Mouse (Mus musculus): ENCODE results near the gene Rilpl1. TPM values are rescaled to one million over a fixed set of nuclear protein-coding genes. Genes with fewer than 3 reads are reported as not detected.

The Rilpl1 gene
- polyA plus RNA-seq, 1 experiment from 2014 or later, result 2.4 TPM

- Histone ChIP-seq H3K36me3 (replicated peaks; ENCODE audit: insufficient read depth, low read length) (no peaks in the 10 kb centered on the region), H3K27ac (ENCODE audit: low read depth) (peak overlapping the region; percentile 68), H3K9ac (replicated peaks) (peak overlapping the region; percentile 65), H3K9me3 (ENCODE audit: low read length) (no peaks in the 10 kb centered on the region), H3K4me2 (ENCODE audit: low read depth, low read length) (peak overlapping the region; percentile 83), H3K4me3 (ENCODE audit: low read depth, low read length) (peak overlapping the region; percentile 70), H3K27me3 (ENCODE audit: insufficient read depth, low read length) (peaks cover 30% of the 10 kb centered on the region), H3K4me1 (ENCODE audit: insufficient read depth) (peaks cover 23% of the 10 kb centered on the region)
- no peak for ATAC-seq
- 18% methylated on average over 14 of the region's 14 CpGs for WGBS (ENCODE audit: insufficient replicate concordance)
- TF ChIP-seq EP300 (IDR thresholded peaks at IDR 0.05; ENCODE audit: low read depth) (no peak), CTCF (IDR thresholded peaks at IDR 0.05; ENCODE audit: low read depth) (no peak)
- no peak for DNase-seq
These were observed 366 bp upstream of the Rilpl1 start for GRCm38 (mm10) chr5:124531583-124531930.

- Histone ChIP-seq H3K4me3 (ENCODE audit: low read depth, low read length) (peak overlapping the region; percentile 70; the same call in 1 of the 2 replicates), H3K27ac (ENCODE audit: low read depth) (peak overlapping the region; percentile 16; the same call in 1 of the 2 replicates), H3K4me1 (ENCODE audit: insufficient read depth) (peaks cover 22% of the 10 kb centered on the region), H3K27me3 (ENCODE audit: insufficient read depth, low read length) (peaks cover 30% of the 10 kb centered on the region), H3K4me2 (ENCODE audit: low read depth, low read length) (peak overlapping the region; percentile 83), H3K9me3 (ENCODE audit: low read length) (no peaks in the 10 kb centered on the region), H3K36me3 (replicated peaks; ENCODE audit: insufficient read depth, low read length) (no peaks in the 10 kb centered on the region), H3K9ac (replicated peaks) (no peak overlapping the region)
- ATAC-seq (no peak), DNase-seq (no peak)
- WGBS (ENCODE audit: insufficient replicate concordance), result 26% methylated on average over 8 of the region's 8 CpGs
- no peak for TF ChIP-seq CTCF (IDR thresholded peaks at IDR 0.05; ENCODE audit: low read depth)
- TF ChIP-seq EP300 (IDR thresholded peaks at IDR 0.05; ENCODE audit: low read depth), result no peak
These were observed 1.5 kb downstream of the Rilpl1 start for GRCm38 (mm10) chr5:124529697-124530096.

GRCm38 (mm10) chr5:124529191-124529651 is 2.0 kb downstream of the Rilpl1 start:
- no peak overlapping the region; the same call in 1 of the 2 replicates for H3K9ac ChIP-seq (replicated peaks)
- peaks cover 30% of the 10 kb centered on the region for H3K27me3 ChIP-seq (ENCODE audit: insufficient read depth, low read length)
- H3K4me2 ChIP-seq (ENCODE audit: low read depth, low read length), result peak overlapping the region; percentile 38
- 43% methylated on average over 8 of the region's 8 CpGs for WGBS (ENCODE audit: insufficient replicate concordance)
- H3K36me3 ChIP-seq (replicated peaks; ENCODE audit: insufficient read depth, low read length), result no peaks in the 10 kb centered on the region
- no peak overlapping the region for H3K4me3 ChIP-seq (ENCODE audit: low read depth, low read length)
- peaks cover 22% of the 10 kb centered on the region for H3K4me1 ChIP-seq (ENCODE audit: insufficient read depth)
- no peak for TF ChIP-seq CTCF (IDR thresholded peaks at IDR 0.05; ENCODE audit: low read depth)
- TF ChIP-seq EP300 (IDR thresholded peaks at IDR 0.05; ENCODE audit: low read depth), result no peak
- DNase-seq, result no peak
- ATAC-seq, result no peak
- H3K9me3 ChIP-seq (ENCODE audit: low read length), result no peaks in the 10 kb centered on the region
- peak overlapping the region; percentile 16; the same call in 1 of the 2 replicates for H3K27ac ChIP-seq (ENCODE audit: low read depth)

- Histone ChIP-seq H3K9me3 (ENCODE audit: low read length) (no peaks in the 10 kb centered on the region), H3K27ac (ENCODE audit: low read depth) (peak overlapping the region; percentile 16; the same call in 1 of the 2 replicates), H3K4me3 (ENCODE audit: low read depth, low read length) (no peak overlapping the region), H3K36me3 (replicated peaks; ENCODE audit: insufficient read depth, low read length) (no peaks in the 10 kb centered on the region), H3K4me2 (ENCODE audit: low read depth, low read length) (peak overlapping the region; percentile 38), H3K27me3 (ENCODE audit: insufficient read depth, low read length) (peaks cover 30% of the 10 kb centered on the region), H3K4me1 (ENCODE audit: insufficient read depth) (peaks cover 22% of the 10 kb centered on the region), H3K9ac (replicated peaks) (no peak overlapping the region; the same call in 1 of the 2 replicates)
- no peak for DNase-seq
- TF ChIP-seq EP300 (IDR thresholded peaks at IDR 0.05; ENCODE audit: low read depth), result no peak
- no peak for TF ChIP-seq CTCF (IDR thresholded peaks at IDR 0.05; ENCODE audit: low read depth)
- no peak for ATAC-seq
- 54% methylated on average over 9 of the region's 9 CpGs for WGBS (ENCODE audit: insufficient replicate concordance)
These were observed 2.4 kb downstream of the Rilpl1 start for GRCm38 (mm10) chr5:124528791-124529190.

- H3K27me3 ChIP-seq (ENCODE audit: insufficient read depth, low read length), result peaks cover 30% of the 10 kb centered on the region
- H3K4me3 ChIP-seq (ENCODE audit: low read depth, low read length), result no peak overlapping the region
- no peak overlapping the region for H3K9ac ChIP-seq (replicated peaks)
- peaks cover 22% of the 10 kb centered on the region for H3K4me1 ChIP-seq (ENCODE audit: insufficient read depth)
- no peaks in the 10 kb centered on the region for H3K9me3 ChIP-seq (ENCODE audit: low read length)
- 81% methylated on average over 4 of the region's 4 CpGs for WGBS (ENCODE audit: insufficient replicate concordance)
- 0 out of 2 replicates have a peak overlapping the region, but pooled peaks have one; percentile 38 for H3K4me2 ChIP-seq (ENCODE audit: low read depth, low read length)
- no peaks in the 10 kb centered on the region for H3K36me3 ChIP-seq (replicated peaks; ENCODE audit: insufficient read depth, low read length)
- no peak for TF ChIP-seq EP300 (IDR thresholded peaks at IDR 0.05; ENCODE audit: low read depth)
- TF ChIP-seq CTCF (IDR thresholded peaks at IDR 0.05; ENCODE audit: low read depth), result no peak
- no peak overlapping the region for H3K27ac ChIP-seq (ENCODE audit: low read depth)
- ATAC-seq, result no peak
- no peak for DNase-seq
These were observed 2.8 kb downstream of the Rilpl1 start for GRCm38 (mm10) chr5:124528351-124528750.

GRCm38 (mm10) chr5:124524943-124525342 is 6.2 kb downstream of the Rilpl1 start:
- Histone ChIP-seq H3K9me3 (ENCODE audit: low read length) (no peaks in the 10 kb centered on the region), H3K36me3 (replicated peaks; ENCODE audit: insufficient read depth, low read length) (no peaks in the 10 kb centered on the region), H3K27ac (ENCODE audit: low read depth) (no peak overlapping the region), H3K4me1 (ENCODE audit: insufficient read depth) (peaks cover 5% of the 10 kb centered on the region; the same call in 1 of the 2 replicates), H3K4me3 (ENCODE audit: low read depth, low read length) (no peak overlapping the region), H3K4me2 (ENCODE audit: low read depth, low read length) (no peak overlapping the region), H3K27me3 (ENCODE audit: insufficient read depth, low read length) (peaks cover 7% of the 10 kb centered on the region), H3K9ac (replicated peaks) (no peak overlapping the region)
- WGBS (ENCODE audit: insufficient replicate concordance), result 65% methylated on average over 5 of the region's 5 CpGs
- DNase-seq (no peak), ATAC-seq (no peak)
- TF ChIP-seq EP300 (IDR thresholded peaks at IDR 0.05; ENCODE audit: low read depth) (no peak), CTCF (IDR thresholded peaks at IDR 0.05; ENCODE audit: low read depth) (no peak)
